Mouse (Mus musculus) lung, adult 2 months (tissue): ENCODE measurements around the gene Tcp11l1. TPM values are rescaled to one million over a fixed set of nuclear protein-coding genes. Genes with fewer than 3 reads are reported as not detected.

Experiments used
- DNase-seq: peaks from one replicate; pipeline ENCODE4 v3.0.0; 2022
- H3K4me1 ChIP-seq: fragments of 200-500 bp; 2 replicates; pipeline ENCODE4 v1.6.1; 2011; ENCODE audit warnings: low read length; ENCODE audit not compliant: control insufficient read depth, insufficient read depth
- H3K4me3 ChIP-seq: fragments of 200-500 bp; replicated peaks from 2 replicates; pipeline ENCODE3; 2011; ENCODE audit warnings: low read depth, mild to moderate bottlenecking, control low read depth, low read length; ENCODE audit errors: extremely low read depth
- CTCF ChIP-seq: fragments of 200-500 bp; IDR thresholded peaks from 2 replicates; pipeline ENCODE4 v1.5.1; 2011; ENCODE audit warnings: mild to moderate bottlenecking, low read length, control low read depth; ENCODE audit not compliant: insufficient read depth
- POLR2A ChIP-seq: fragments of 200-500 bp; IDR thresholded peaks from 2 replicates; pipeline ENCODE4 v1.6.1; 2011; ENCODE audit warnings: low read depth, mild to moderate bottlenecking, control low read depth, low read length, borderline replicate concordance; ENCODE audit errors: extremely low read depth
- WGBS: fragments of 180-500 bp; shearing (Covaris S2); methylation state at CpG from one replicate; pipeline ENCODE4 v1.1.7; 2018; 5-methylcytosine and 5-hydroxymethylcytosine counted together
- polyA plus RNA-seq: library from polyadenylated mRNA; depleted of rRNA; stranded (reverse); fragments of >200 nt; gene quantifications from 2 replicates; pipeline ENCODE4 v1.2.3, GENCODE M21; 2012

Tcp11l1 gene
- polyA plus RNA-seq, 1 experiment, result 5.1 TPM

- 72% methylated on average over 7 of the region's 7 CpGs for WGBS
- H3K4me3 ChIP-seq, result no peak overlapping the region
These were observed 29.2 kb upstream of the Tcp11l1 start for GRCm38 (mm10) chr2:104741015-104741758.

GRCm38 (mm10) chr2:104740248-104740949 is 28.4 kb upstream of the Tcp11l1 start:
- no peaks in the 10 kb centered on the region; the same call in 1 of the 2 replicates for H3K4me1 ChIP-seq
- 78% methylated on average over 7 of the region's 7 CpGs for WGBS
- H3K4me3 ChIP-seq, result no peak overlapping the region
- TF ChIP-seq CTCF (no peak), POLR2A (no peak)
- no peak for DNase-seq

More at GRCm38 (mm10) chr2:104741015-104741758, 29.2 kb upstream of the Tcp11l1 start:
- no peak for TF ChIP-seq POLR2A
- TF ChIP-seq CTCF, result no peak
- DNase-seq, result no peak
- H3K4me1 ChIP-seq, result no peaks in the 10 kb centered on the region; the same call in 1 of the 2 replicates

- 97% methylated on average over 2 of the region's 2 CpGs for WGBS
- no peak for DNase-seq
- H3K4me1 ChIP-seq, result no peaks in the 10 kb centered on the region; the same call in 1 of the 2 replicates
- TF ChIP-seq CTCF, result no peak
- no peak for TF ChIP-seq POLR2A
- no peak overlapping the region for H3K4me3 ChIP-seq
These were observed 27.7 kb upstream of the Tcp11l1 start for GRCm38 (mm10) chr2:104739691-104740090.

GRCm38 (mm10) chr2:104736241-104736640 is 24.3 kb upstream of the Tcp11l1 start:
- Histone ChIP-seq H3K4me1 (no peaks in the 10 kb centered on the region), H3K4me3 (no peak overlapping the region)
- no peak for DNase-seq
- WGBS, result 73% methylated on average over 7 of the region's 7 CpGs
- TF ChIP-seq POLR2A, result no peak
- TF ChIP-seq CTCF, result no peak

GRCm38 (mm10) chr2:104732562-104733256 is 20.7 kb upstream of the Tcp11l1 start:
- no peak for DNase-seq
- WGBS, result 70% methylated on average over 7 of the region's 7 CpGs
- TF ChIP-seq POLR2A (no peak), CTCF (no peak)
- H3K4me1 ChIP-seq, result no peaks in the 10 kb centered on the region
- no peak overlapping the region for H3K4me3 ChIP-seq

- no peaks in the 10 kb centered on the region for H3K4me1 ChIP-seq
- TF ChIP-seq CTCF (no peak), POLR2A (no peak)
- 55% methylated on average over 9 of the region's 9 CpGs for WGBS
- no peak for DNase-seq
- H3K4me3 ChIP-seq, result peak overlapping the region; percentile 29
These were observed 20.1 kb upstream of the Tcp11l1 start for GRCm38 (mm10) chr2:104732033-104732444.

- Histone ChIP-seq H3K4me3 (no peak overlapping the region), H3K4me1 (no peaks in the 10 kb centered on the region)
- DNase-seq, result no peak
- TF ChIP-seq CTCF, result no peak
- no peak for TF ChIP-seq POLR2A
- WGBS, result 47% methylated on average over 1 of the region's 1 CpGs
These were observed 15.4 kb upstream of the Tcp11l1 start for GRCm38 (mm10) chr2:104727369-104727768.

GRCm38 (mm10) chr2:104722021-104722420 is 10.1 kb upstream of the Tcp11l1 start:
- TF ChIP-seq POLR2A, result no peak
- TF ChIP-seq CTCF, result no peak
- Histone ChIP-seq H3K4me3 (no peak overlapping the region), H3K4me1 (no peaks in the 10 kb centered on the region)
- DNase-seq, result no peak
- 82% methylated on average over 3 of the region's 3 CpGs for WGBS

GRCm38 (mm10) chr2:104717827-104718226 is 5.9 kb upstream of the Tcp11l1 start:
- Histone ChIP-seq H3K4me1 (no peaks in the 10 kb centered on the region), H3K4me3 (no peak overlapping the region)
- WGBS, result 62% methylated on average over 4 of the region's 4 CpGs
- DNase-seq, result no peak
- TF ChIP-seq POLR2A, result no peak
- no peak for TF ChIP-seq CTCF
